Mouse (Mus musculus): ENCODE data around the gene Gmpr2.

DNA sequence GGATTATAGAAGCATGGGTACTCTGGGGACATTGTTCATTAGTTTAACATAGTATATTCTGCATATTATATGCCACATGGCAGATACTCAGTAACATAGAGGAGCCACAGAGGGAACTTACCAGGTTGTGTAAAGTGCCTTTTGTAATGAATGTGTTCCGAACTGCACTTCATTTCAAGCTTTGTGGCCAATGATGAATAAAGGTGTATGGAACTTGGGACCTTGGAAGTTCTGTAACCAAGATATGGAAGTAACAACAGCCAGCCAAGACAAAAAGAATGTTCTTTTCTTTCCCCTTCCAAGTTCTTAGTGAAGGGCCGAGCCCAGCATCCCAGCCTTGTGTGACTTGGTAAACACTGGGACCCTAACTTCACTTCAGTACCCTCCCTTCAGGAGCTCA lies 21.9 kb upstream of the Gmpr2 start, which contains the start of gene Tssk4:
- no peak for TF ChIP-seq POLR2A (IDR thresholded peaks at IDR 0.05; ENCODE audit: extremely low read depth, insufficient read depth, low read length)
- no peak for TF ChIP-seq CTCF (IDR thresholded peaks at IDR 0.05; ENCODE audit: extremely low read depth, insufficient read depth, low read length)

Measured in cortical plate, adult 2 months (tissue).